Mouse (Mus musculus): Measurements from ENCODE around the gene Galnt15.

The Galnt15 gene

DNA sequence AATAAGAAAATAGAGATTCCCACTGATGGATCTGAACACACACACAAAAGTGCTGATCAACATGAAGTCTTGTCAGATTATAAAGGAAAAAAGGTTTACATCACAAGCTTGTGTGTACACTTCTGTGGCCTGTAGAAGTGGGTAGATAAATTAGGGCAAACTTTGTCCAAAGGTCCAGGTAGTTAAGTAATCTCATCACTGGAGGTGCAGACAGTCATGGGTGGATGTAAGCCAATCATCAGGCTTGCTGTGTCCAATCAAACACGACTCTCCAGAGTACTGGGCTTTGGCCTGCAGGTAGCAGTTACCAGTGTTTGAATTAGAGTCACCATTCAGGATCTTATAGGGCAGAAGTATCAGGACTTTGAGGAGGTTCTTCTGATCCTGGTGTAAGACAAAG lies 64.2 kb downstream of the Galnt15 start:
- no peak for DNase-seq

DNA sequence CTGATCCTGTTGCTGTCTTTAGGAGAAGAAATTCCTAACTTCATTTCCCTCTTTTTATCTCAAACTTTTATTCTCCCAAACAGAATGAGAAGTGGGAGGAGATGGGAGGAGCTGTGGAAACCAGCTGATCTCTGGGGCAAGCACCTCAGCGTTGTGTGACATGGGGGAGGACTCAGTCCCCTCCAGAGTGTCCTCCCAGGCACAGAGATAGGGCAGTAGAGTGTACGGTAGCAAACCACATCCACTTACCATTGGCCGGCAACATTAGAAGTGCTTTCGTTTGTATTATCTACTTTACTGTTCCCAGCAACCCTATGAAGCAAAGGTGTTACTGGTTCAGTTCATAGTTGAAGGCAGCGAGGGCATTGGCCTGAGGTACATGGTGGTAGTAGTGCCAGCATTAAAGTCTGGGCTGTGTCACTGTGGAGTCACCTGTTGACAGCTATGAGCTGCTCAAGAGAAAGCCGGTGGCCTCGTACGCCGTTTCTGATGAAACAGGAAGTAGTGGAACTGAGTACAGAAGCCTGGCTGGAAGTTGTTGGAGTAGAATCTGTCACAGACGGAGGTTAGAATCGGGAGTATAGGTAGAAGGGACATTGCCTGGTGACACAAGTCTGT lies 64.8 kb downstream of the Galnt15 start:
- DNase-seq, result no peak

DNA sequence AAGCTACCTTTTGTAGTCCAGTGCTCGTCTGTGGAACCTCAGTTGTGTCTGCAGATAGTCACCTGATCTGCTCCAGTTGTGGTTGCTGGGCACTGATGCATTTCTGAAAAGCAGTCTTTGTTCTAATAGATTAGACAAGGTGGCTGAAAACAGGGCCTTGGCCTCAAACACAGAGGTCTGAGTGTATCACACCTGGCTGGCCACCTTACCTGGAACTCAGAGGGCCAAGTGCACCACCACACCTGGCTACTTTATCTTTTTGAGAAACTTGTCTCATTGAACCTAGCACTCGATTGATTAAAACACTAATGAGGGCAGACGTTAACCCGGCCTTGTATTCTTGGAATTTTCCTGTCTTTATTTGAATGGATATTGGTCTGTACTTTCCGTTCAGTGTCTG lies 66.9 kb downstream of the Galnt15 start:
- DNase-seq, result no peak

DNA sequence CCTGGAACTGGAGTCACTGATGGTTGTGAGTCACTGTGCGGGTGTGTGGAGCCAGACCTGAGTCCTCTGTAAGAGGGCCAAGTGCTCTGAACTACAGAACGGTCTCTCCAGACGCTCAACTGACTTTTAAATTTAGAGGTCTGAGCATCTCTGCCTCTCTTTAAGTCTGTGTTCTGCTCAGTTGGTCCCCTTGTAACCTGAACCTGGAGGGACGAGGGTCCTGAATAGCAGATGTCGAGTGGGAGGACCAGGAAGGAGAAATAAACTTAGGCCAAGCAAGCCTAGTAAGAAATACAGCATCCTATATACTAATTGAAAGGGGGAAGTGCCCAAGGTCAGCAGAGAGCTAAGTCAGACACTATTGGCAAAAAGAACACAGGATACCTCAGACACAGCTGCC lies 68.0 kb downstream of the Galnt15 start:
- no peak for DNase-seq

DNA sequence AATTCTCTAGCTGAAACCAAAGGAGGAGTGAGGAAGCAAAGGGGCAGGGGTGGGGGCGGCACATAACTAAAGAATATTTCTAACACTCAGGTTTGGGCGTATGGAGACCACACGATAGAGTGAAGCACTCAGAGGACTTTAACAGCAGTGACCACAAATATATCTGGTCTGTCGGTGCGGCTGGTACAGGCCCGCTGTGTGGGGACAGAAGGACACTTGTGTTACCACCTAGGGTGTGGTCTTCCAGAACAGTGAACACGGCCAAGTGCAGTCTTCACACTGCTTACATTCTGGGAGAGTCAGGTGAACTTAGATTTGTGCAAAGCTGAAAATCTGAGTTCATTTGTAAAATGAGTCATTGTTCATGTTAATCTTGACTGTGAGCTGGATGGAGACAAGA lies 68.9 kb downstream of the Galnt15 start:
- DNase-seq, result no peak

DNA sequence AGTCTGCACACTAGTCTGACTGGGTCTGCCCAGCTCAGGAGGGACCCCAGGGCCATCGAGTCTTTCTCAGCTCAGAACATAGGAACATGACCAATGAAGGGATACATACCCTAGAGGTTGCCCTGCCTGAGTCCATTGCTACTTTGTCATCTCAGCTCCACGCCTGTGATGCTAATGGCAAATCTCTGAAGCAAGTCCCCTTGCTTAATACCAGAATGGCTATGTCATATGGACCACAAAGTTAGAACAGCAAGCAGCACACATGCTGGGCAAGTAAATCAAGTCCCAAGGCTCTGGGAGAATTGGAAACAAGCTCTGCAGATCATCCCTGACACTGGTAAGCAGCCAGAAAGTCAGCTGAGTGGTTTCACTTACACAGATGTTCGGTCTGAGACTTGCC lies 70.2 kb downstream of the Galnt15 start:
- no peak for DNase-seq

DNA sequence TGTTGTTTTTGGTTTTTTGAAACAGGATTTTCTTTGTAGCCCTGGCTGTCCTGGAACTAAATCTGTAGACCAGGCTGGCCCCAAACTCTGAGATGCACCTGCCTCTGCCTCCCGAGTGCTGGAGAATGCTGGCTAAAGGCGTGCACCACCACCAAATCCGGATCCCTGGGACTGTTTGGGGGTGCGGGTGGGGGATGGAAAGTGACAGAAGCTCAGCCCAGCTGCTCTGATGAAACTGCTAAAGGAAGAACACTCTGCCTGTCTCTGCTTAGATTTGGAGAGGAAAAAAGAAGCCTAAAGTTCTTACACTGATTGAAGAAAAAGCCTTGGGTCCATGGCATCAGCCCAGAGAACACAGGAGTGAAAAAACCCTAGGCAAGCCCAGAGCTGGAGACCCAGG lies 74.8 kb downstream of the Galnt15 start:
- no peak for DNase-seq

DNA sequence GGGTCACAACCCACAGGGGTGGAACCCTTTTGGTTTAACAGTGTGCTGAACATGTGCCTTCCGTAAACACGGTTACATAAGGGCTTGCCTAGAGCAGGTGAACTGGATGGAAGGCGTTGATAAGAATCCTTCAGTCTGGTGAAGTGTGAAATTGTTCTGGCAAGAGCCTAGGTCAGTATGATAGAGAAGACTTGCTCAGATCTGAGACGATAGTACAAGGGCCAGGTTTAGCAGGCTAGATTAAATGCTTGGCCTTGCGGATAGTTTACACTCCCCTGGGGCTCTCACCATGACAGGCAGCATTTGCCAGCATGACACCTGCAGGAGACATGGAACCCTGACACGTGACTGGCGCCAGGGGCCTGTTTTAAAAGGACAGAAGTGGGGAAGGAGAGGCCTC lies 76.9 kb downstream of the Galnt15 start:
- DNase-seq, result peak; percentile 2

DNA sequence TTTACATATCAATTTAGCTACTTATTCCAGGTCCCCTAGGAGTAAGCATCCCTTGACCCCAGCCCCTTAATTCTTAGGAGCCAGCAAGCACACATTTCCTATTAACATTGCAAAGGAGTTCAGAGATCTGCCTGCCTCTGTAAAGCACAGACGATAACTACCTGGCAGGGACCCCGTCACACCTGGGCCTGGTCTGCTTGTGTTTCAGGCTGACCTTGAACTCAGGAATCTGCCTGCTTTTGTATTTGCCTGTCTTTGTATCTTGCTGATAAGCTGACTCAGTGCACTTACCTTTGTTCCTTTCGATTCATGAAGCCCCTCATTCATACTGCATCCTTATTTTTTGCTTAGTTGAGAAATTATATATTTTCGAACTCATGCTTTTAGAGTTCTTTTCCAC lies 78.1 kb downstream of the Galnt15 start:
- no peak for DNase-seq
